Mouse (Mus musculus): ENCODE data around the gene Spata2. TPM values are rescaled to one million over a fixed set of nuclear protein-coding genes. Genes with fewer than 3 reads are reported as not detected.

Spata2 gene
- polyA plus RNA-seq, 1 experiment from 2014 or later = 4.9 TPM

GRCm38 (mm10) chr2:167539536-167540476 lies 47.1 kb upstream of the Spata2 start:
- peak overlapping the region; percentile 87 for H3K4me2 ChIP-seq (ENCODE audit: low read depth, low read length)
- TF ChIP-seq CTCF (IDR thresholded peaks at IDR 0.05; ENCODE audit: low read depth) (no peak), EP300 (IDR thresholded peaks at IDR 0.05; ENCODE audit: low read depth) (no peak)
- H3K4me1 ChIP-seq (ENCODE audit: insufficient read depth) = peaks cover 16% of the 10 kb centered on the region
- peak overlapping the region; percentile 54; the same call in 1 of the 2 replicates for H3K4me3 ChIP-seq (ENCODE audit: low read depth, low read length)
- peaks cover 26% of the 10 kb centered on the region for H3K27me3 ChIP-seq (ENCODE audit: insufficient read depth, low read length)
- no peaks in the 10 kb centered on the region for H3K9me3 ChIP-seq (ENCODE audit: low read length)
- ATAC-seq = no peak
- no peaks in the 10 kb centered on the region for H3K36me3 ChIP-seq (replicated peaks; ENCODE audit: insufficient read depth, low read length)
- no peak overlapping the region for H3K27ac ChIP-seq (ENCODE audit: low read depth)
- no peak for DNase-seq
- 45% methylated on average over 14 of the region's 14 CpGs for WGBS (ENCODE audit: insufficient replicate concordance)
- peak overlapping the region; percentile 58 for H3K9ac ChIP-seq (replicated peaks)

GRCm38 (mm10) chr2:167538671-167539306 lies 46.1 kb upstream of the Spata2 start:
- WGBS (ENCODE audit: insufficient replicate concordance) = 47% methylated on average over 32 of the region's 34 CpGs
- Histone ChIP-seq H3K27me3 (ENCODE audit: insufficient read depth, low read length) (peaks cover 26% of the 10 kb centered on the region), H3K36me3 (replicated peaks; ENCODE audit: insufficient read depth, low read length) (no peaks in the 10 kb centered on the region), H3K9me3 (ENCODE audit: low read length) (no peaks in the 10 kb centered on the region), H3K4me1 (ENCODE audit: insufficient read depth) (peaks cover 16% of the 10 kb centered on the region), H3K27ac (ENCODE audit: low read depth) (no peak overlapping the region; the same call in 1 of the 2 replicates), H3K9ac (replicated peaks) (peak overlapping the region; percentile 58; the same call in 1 of the 2 replicates), H3K4me2 (ENCODE audit: low read depth, low read length) (peak overlapping the region; percentile 87), H3K4me3 (ENCODE audit: low read depth, low read length) (peak overlapping the region; percentile 54)
- no peak for DNase-seq
- no peak for ATAC-seq
- TF ChIP-seq CTCF (IDR thresholded peaks at IDR 0.05; ENCODE audit: low read depth) (no peak), EP300 (IDR thresholded peaks at IDR 0.05; ENCODE audit: low read depth) (no peak)

GRCm38 (mm10) chr2:167537476-167538297 lies 45.0 kb upstream of the Spata2 start, which contains the start of gene Snai1:
Gene Snai1 (plus strand): TSS chr2:167538195.
- Histone ChIP-seq H3K4me1 (ENCODE audit: insufficient read depth) (peaks cover 13% of the 10 kb centered on the region), H3K27ac (ENCODE audit: low read depth) (no peak within 1 kb of the TSS; the same call in 1 of the 2 replicates), H3K4me3 (ENCODE audit: low read depth, low read length) (peak within 1 kb of the TSS; percentile 54), H3K9me3 (ENCODE audit: low read length) (no peaks in the 10 kb centered on the region), H3K36me3 (replicated peaks; ENCODE audit: insufficient read depth, low read length) (no peaks in the 10 kb centered on the region), H3K27me3 (ENCODE audit: insufficient read depth, low read length) (peaks cover 26% of the 10 kb centered on the region), H3K9ac (replicated peaks) (peak within 1 kb of the TSS; percentile 58), H3K4me2 (ENCODE audit: low read depth, low read length) (peak within 1 kb of the TSS; percentile 87)
- ATAC-seq (peak; percentile 99), DNase-seq (peak; percentile 92)
- 1% methylated on average over 58 of the region's 58 CpGs for WGBS (ENCODE audit: insufficient replicate concordance)
- TF ChIP-seq EP300 (IDR thresholded peaks at IDR 0.05; ENCODE audit: low read depth) (no peak), CTCF (IDR thresholded peaks at IDR 0.05; ENCODE audit: low read depth) (peak; percentile 95)

GRCm38 (mm10) chr2:167536320-167536945 lies 43.7 kb upstream of the Spata2 start:
- H3K4me3 ChIP-seq (ENCODE audit: low read depth, low read length) = no peak overlapping the region
- no peak overlapping the region for H3K9ac ChIP-seq (replicated peaks)
- H3K4me2 ChIP-seq (ENCODE audit: low read depth, low read length) = no peak overlapping the region
- H3K4me1 ChIP-seq (ENCODE audit: insufficient read depth) = peaks cover 13% of the 10 kb centered on the region
- ATAC-seq (no peak), DNase-seq (no peak)
- H3K27ac ChIP-seq (ENCODE audit: low read depth) = no peak overlapping the region
- TF ChIP-seq CTCF (IDR thresholded peaks at IDR 0.05; ENCODE audit: low read depth) = no peak
- TF ChIP-seq EP300 (IDR thresholded peaks at IDR 0.05; ENCODE audit: low read depth) = no peak
- 45% methylated on average over 10 of the region's 10 CpGs for WGBS (ENCODE audit: insufficient replicate concordance)
- peaks cover 26% of the 10 kb centered on the region for H3K27me3 ChIP-seq (ENCODE audit: insufficient read depth, low read length)
- H3K36me3 ChIP-seq (replicated peaks; ENCODE audit: insufficient read depth, low read length) = no peaks in the 10 kb centered on the region
- no peaks in the 10 kb centered on the region for H3K9me3 ChIP-seq (ENCODE audit: low read length)

- Histone ChIP-seq H3K4me2 (ENCODE audit: low read depth, low read length) (no peak overlapping the region), H3K9me3 (ENCODE audit: low read length) (no peaks in the 10 kb centered on the region), H3K36me3 (replicated peaks; ENCODE audit: insufficient read depth, low read length) (no peaks in the 10 kb centered on the region), H3K27me3 (ENCODE audit: insufficient read depth, low read length) (peaks cover 23% of the 10 kb centered on the region), H3K27ac (ENCODE audit: low read depth) (no peak overlapping the region), H3K4me3 (ENCODE audit: low read depth, low read length) (no peak overlapping the region), H3K9ac (replicated peaks) (no peak overlapping the region), H3K4me1 (ENCODE audit: insufficient read depth) (peaks cover 13% of the 10 kb centered on the region)
- no peak for ATAC-seq
- no peak for DNase-seq
- TF ChIP-seq CTCF (IDR thresholded peaks at IDR 0.05; ENCODE audit: low read depth) (no peak), EP300 (IDR thresholded peaks at IDR 0.05; ENCODE audit: low read depth) (no peak)
These were observed 41.2 kb upstream of the Spata2 start for GRCm38 (mm10) chr2:167533880-167534279.
